ENCODE assay signal across 24 mouse cellular contexts in the genomic region with DNA sequence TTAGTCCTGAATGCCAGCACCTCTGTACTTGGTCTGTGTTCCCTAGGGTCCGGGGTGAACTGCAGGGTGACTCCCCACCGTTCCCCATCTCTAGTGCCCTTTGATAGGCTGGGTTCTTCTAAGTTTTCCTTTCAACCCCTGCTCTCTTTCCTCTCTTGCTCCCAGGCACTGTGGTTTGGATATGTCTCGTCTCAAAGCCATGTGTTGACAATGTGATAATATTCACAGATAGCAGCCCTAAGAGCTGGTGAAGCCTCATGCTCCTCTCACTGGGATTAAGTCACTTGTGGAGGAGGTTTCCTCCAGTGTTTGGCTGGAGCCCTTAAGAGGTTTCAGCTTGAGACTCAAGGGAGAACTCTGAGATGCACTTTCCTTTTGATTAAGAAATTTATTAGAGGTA.
A peak's percentile ranks its signal among the peaks of the same experiment; 100 is the strongest.
DNase-seq lines count a peak whose midpoint lies in the region; ATAC-seq and TF ChIP-seq lines count a peak whose summit lies in the region.
"Had no signal": no experiment of that assay in that cellular context is flagged by ENCODE, and none has a peak within 500 bp of the region (broad histone marks: within the 10 kb centered on the region; RNA-seq: fewer than 3 reads in every experiment).

No protein-coding gene starts in this region.

- H3K9ac ChIP-seq in stomach, embryonic 16.5 days (ENCODE audit: low read length), result no peak overlapping the region
- H3K9ac ChIP-seq in stomach, postnatal 0 days (ENCODE audit: low read length), result no peak overlapping the region
- H3K9ac ChIP-seq: forebrain, embryonic 12.5 days; forebrain, embryonic 15.5 days; heart, embryonic 15.5 days; hindbrain, embryonic 12.5 days; hindbrain, embryonic 15.5 days had no signal

- TF ChIP-seq CTCF in stomach, postnatal 0 days (IDR thresholded peaks at IDR 0.05; ENCODE audit: low read depth), result no peak

- TF ChIP-seq EP300 in stomach, postnatal 0 days (optimal IDR thresholded peaks at IDR 0.05), result no peak

- 0 out of 2 replicates have a peak, but pooled peaks cover 5% of the 10 kb centered on the region for H3K4me1 ChIP-seq in stomach, embryonic 16.5 days (ENCODE audit: control insufficient read depth, insufficient read depth, low read length)
- no peaks in the 10 kb centered on the region for H3K4me1 ChIP-seq in stomach, postnatal 0 days (replicated peaks; ENCODE audit: control insufficient read depth, insufficient read depth)

- WGBS in stomach, embryonic 16.5 days, result 53% methylated on average over 3 of the region's 3 CpGs
- 53% methylated on average over 3 of the region's 3 CpGs for WGBS in stomach, postnatal 0 days

- H3K9me3 ChIP-seq in stomach, embryonic 16.5 days (replicated peaks; ENCODE audit: control insufficient read depth, low read length), result no peaks in the 10 kb centered on the region
- H3K9me3 ChIP-seq in stomach, postnatal 0 days (ENCODE audit: control insufficient read depth, low read length), result no peaks in the 10 kb centered on the region
- H3K9me3 ChIP-seq: forebrain, embryonic 12.5 days; forebrain, embryonic 15.5 days; heart, embryonic 10.5 days; heart, embryonic 15.5 days; hindbrain, embryonic 12.5 days; hindbrain, embryonic 15.5 days had no signal

- intact Hi-C loops in heart, postnatal 36 days (cut with DNase I), result no loop called here
- intact Hi-C loops in heart, postnatal 10 days (cut with DNase I), result no loop called here
- intact Hi-C loops in heart, postnatal 14 days (cut with DNase I), result loop anchor here (10.0 kb wide), 1 partner anchor 589 kb away; a partner anchor contains a TSS

- H3K27me3 ChIP-seq in stomach, embryonic 16.5 days (ENCODE audit: control insufficient read depth, insufficient read depth, low read length), result no peaks in the 10 kb centered on the region
- H3K27me3 ChIP-seq in stomach, postnatal 0 days (ENCODE audit: control insufficient read depth, insufficient read depth, low read length), result no peaks in the 10 kb centered on the region
- H3K27me3 ChIP-seq: forebrain, embryonic 12.5 days; forebrain, embryonic 15.5 days; hindbrain, embryonic 12.5 days; hindbrain, embryonic 15.5 days had no signal

- H3K4me3 ChIP-seq in stomach, embryonic 16.5 days (replicated peaks; ENCODE audit: low read length), result no peak overlapping the region
- no peak overlapping the region for H3K4me3 ChIP-seq in stomach, postnatal 0 days (ENCODE audit: low read depth, low read length)
- H3K4me3 ChIP-seq: erythroblast, embryonic 14.5 days; forebrain, embryonic 12.5 days; forebrain, embryonic 15.5 days; heart, adult 2 months; heart, embryonic 10.5 days; heart, embryonic 15.5 days; hindbrain, embryonic 12.5 days; hindbrain, embryonic 15.5 days had no signal

- ATAC-seq in stomach, embryonic 16.5 days (ENCODE audit: insufficient read depth, low FRiP score), result no peak
- ATAC-seq in stomach, postnatal 0 days (ENCODE audit: low FRiP score, low TSS enrichment), result no peak
- ATAC-seq: CD4-positive, CD25-positive, alpha-beta regulatory T cell, adult 4 months; forebrain, embryonic 15.5 days; intestine, postnatal 0 days had no signal

- peak; percentile 61 for DNase-seq in heart, adult 11 months
- DNase-seq in heart, postnatal 36 days, result no peak
- peak; percentile 8 to 15 for DNase-seq in heart, postnatal 10 days
- no peak for DNase-seq in heart, postnatal 14 days
- no peak for DNase-seq in stomach, postnatal 0 days (ENCODE audit: low spot score)
- DNase-seq in layer of hippocampus, postnatal 10 days (ENCODE audit: low spot score in 2 of 2), result no peak
- DNase-seq: adrenal gland, adult 2 months; adrenal gland, postnatal 25 days; cerebellum, adult 11-12 months; cerebellum, adult 8-10 months; cerebellum, postnatal 10 days; cerebellum, postnatal 36 days; gastrocnemius, postnatal 25 days; heart, adult 2 months had no signal

- no peaks in the 10 kb centered on the region for H3K36me3 ChIP-seq in stomach, embryonic 16.5 days (ENCODE audit: control insufficient read depth, insufficient read depth, low read length)
- H3K36me3 ChIP-seq in stomach, postnatal 0 days (ENCODE audit: control insufficient read depth, insufficient read depth, low read length), result no peaks in the 10 kb centered on the region
- H3K36me3 ChIP-seq: forebrain, embryonic 12.5 days; forebrain, embryonic 15.5 days; heart, embryonic 10.5 days; heart, embryonic 15.5 days; hindbrain, embryonic 12.5 days; hindbrain, embryonic 15.5 days had no signal

- 0 out of 2 replicates have a peak overlapping the region, but pooled peaks have one; percentile 19 for H3K27ac ChIP-seq in stomach, embryonic 16.5 days (ENCODE audit: low read length)
- no peak overlapping the region for H3K27ac ChIP-seq in stomach, postnatal 0 days (replicated peaks)
- H3K27ac ChIP-seq: forebrain, embryonic 12.5 days; forebrain, embryonic 15.5 days; heart, adult 2 months; heart, embryonic 10.5 days; heart, embryonic 15.5 days; hindbrain, embryonic 12.5 days; hindbrain, embryonic 15.5 days had no signal

- no peak overlapping the region for H3K4me2 ChIP-seq in stomach, embryonic 16.5 days (ENCODE audit: low read depth, low read length)
- H3K4me2 ChIP-seq in stomach, postnatal 0 days (replicated peaks; ENCODE audit: low read depth), result no peak overlapping the region
- H3K4me2 ChIP-seq: forebrain, embryonic 12.5 days; forebrain, embryonic 15.5 days; heart, embryonic 15.5 days; hindbrain, embryonic 12.5 days; hindbrain, embryonic 15.5 days had no signal

Comparison
In these comparisons a context has a peak if more than half of its experiments do, and no peak if none do; other contexts are left out.
1. DNase-seq: peak in heart, adult 11 months (single experiment) and heart, postnatal 10 days (2 of 2); none in heart, postnatal 36 days (0 of 2), heart, postnatal 14 days (0 of 2), stomach, postnatal 0 days (single experiment) and layer of hippocampus, postnatal 10 days (0 of 2).